Mouse (Mus musculus) lung, adult 18-20 months (tissue): Measurements from ENCODE around the gene Pik3ap1.
"Not testable (repeated sequence)": the region's sequence is repeated elsewhere in the genome, so short reads cannot be mapped to it uniquely, and the experiment has no call there.

Experiments used
- DNase-seq, 2 experiments: peaks; one replicate each; pipeline ENCODE4 v3.0.0; 2022; ENCODE audit warnings: mixed read lengths in 2 of 2

The Pik3ap1 gene

DNA sequence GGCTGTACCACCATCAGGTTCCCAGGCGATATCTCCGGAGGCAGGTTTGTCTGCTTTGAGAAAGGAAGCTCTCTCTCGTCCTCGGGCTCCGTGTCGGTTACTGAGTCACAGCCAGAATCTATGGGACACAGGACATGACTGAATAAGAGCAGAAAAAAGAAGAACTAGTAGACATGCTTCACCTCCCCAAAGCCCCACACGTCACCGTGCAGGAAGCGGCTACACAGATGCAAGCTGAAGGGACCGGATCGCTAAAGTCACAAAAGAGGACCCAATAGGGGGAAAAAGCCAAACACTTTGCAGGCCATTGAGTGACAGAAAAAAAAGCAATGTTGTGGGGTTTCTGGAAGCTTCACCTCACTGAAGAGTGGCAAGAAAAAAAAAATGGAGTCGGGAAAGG, 52.7 kb downstream of the Pik3ap1 start:
- DNase-seq = peak; percentile 34 to 64

GRCm38 (mm10) chr19:41330401-41330800, 54.5 kb downstream of the Pik3ap1 start:
- DNase-seq = no peak

- DNase-seq = no peak
These were observed 54.9 kb downstream of the Pik3ap1 start for GRCm38 (mm10) chr19:41329961-41330360.

- DNase-seq = no peak
These were observed 56.2 kb downstream of the Pik3ap1 start for GRCm38 (mm10) chr19:41328743-41329142.

GRCm38 (mm10) chr19:41323813-41324212, 61.1 kb downstream of the Pik3ap1 start:
- no peak for DNase-seq

DNA sequence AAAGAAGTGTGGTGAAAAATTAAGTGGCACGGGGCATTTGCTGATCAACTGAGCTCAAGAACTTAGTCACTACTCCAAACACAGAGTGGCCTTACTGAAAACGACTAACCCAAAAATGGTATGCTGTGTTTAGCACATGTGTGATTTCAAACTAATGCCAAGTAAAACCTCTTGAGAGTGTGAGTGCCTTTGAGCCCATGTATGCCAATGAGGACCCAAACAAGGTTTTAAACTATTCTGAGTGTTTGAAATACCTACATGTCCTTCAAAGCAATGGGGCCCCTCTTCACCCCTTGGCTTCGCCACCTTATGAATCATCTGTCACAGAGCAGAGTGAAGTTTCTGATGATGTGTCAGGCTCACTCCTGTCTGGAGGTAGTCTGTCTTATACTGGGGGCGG, 61.8 kb downstream of the Pik3ap1 start:
- DNase-seq = peak in 1 of 2 experiments; percentile 72

DNA sequence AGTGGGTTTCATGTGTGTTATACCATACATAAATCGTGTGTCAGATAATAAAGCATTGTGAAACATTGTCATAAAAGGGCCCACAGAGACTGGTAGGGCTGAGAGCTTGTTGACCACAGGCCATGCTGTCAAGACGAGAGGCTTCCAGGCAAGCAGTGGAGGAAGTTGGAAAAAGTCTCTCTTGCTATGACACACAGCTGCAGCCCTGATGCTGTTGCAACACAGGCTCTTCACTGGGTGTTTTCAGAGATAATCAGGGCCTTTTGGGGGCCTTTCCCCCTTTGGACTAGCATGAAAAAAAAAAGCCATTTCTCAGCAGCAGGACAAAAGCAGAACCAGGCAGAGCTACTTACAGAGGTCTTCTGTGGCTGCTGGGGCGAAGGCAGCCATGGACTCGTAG, 63.8 kb downstream of the Pik3ap1 start:
- DNase-seq = peak; percentile 18 to 21

- DNase-seq = peak; percentile 27 to 38
These were observed 67.4 kb downstream of the Pik3ap1 start for GRCm38 (mm10) chr19:41317315-41318095.

- no peak for DNase-seq
These were observed 70.2 kb downstream of the Pik3ap1 start for GRCm38 (mm10) chr19:41314696-41315095.

DNA sequence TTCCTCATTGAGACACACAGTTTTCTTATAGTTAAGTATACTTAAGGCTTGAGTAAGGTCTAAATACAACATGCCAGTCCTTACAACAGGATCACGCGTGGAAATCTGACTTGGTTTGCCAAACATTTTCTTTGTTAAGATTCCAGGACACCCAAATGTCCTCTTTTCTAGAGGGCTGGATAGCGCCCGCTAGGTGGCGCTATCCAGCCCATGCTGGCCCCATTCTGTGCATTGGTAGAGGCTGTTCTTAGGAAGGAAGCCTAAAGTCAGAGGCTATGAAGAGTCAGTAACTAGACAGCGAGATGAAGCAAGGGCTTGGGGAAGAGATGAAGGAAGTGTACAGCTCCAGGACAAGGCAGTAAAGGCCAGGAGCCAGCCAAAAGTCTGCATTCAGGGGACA, 71.2 kb downstream of the Pik3ap1 start:
- no peak for DNase-seq

DNA sequence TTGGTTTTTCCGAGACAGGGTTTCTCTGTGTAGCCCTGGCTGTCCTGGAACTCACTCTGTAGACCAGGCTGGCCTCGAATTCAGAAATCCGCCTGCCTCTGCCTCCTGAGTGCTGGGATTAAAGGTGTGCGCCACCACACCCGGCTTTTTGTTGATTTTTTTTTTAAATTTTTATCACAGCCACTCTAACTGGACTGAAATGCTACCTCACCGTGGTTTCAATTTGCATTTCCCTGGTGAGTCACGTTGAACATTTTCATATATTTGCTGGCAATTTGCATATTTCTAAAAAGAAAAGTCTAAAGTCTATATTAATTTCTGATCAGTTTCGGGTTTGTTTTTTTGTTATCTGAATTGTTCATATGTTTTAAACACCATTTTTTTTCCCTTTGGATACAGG, 72.3 kb downstream of the Pik3ap1 start:
- not testable (repeated sequence) for DNase-seq

GRCm38 (mm10) chr19:41312027-41312426, 72.9 kb downstream of the Pik3ap1 start:
- DNase-seq = no peak

GRCm38 (mm10) chr19:41310971-41311703, 73.8 kb downstream of the Pik3ap1 start:
- peak; percentile 19 to 39 for DNase-seq

DNA sequence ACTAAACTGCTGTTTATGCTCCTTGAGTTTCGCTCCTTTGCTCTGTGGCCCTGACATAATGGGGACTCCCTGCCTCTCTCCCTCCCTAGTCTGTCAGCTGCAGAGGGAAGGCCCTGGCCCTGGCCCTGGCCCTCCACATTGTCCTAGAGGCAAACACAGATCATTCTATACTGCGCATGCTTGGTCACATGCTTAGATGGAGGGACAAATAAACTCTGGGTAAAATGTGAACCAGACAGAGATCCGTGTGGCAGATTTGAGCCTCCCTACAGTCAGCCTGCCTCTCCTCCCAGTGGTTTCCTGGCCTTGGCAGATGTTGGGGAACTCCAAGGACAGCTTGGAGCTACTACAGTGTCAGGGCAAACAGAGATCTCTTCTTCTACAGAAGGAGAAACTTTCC, 81.0 kb downstream of the Pik3ap1 start:
- no peak for DNase-seq

- DNase-seq = no peak
These were observed 81.5 kb downstream of the Pik3ap1 start for GRCm38 (mm10) chr19:41303433-41303832.

DNA sequence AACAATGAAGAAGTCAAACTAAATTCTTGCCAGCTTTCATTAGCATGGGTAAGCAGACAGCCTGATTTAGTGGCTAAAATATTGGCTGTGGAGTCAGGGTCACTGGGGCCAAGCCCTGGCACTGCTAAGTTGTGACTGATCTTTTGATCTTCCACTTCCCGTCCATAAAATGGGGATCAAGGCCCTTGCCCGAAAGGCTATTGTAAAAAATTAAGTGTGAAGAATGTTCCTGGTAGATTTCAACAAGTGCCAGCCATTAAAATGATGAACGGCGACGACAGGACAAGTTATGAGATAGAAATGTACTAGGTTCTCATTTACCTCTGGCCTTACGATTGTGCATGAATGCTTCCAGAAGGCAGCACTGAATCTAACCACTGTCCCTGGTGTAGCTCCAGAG, 83.0 kb downstream of the Pik3ap1 start:
- no peak for DNase-seq

DNA sequence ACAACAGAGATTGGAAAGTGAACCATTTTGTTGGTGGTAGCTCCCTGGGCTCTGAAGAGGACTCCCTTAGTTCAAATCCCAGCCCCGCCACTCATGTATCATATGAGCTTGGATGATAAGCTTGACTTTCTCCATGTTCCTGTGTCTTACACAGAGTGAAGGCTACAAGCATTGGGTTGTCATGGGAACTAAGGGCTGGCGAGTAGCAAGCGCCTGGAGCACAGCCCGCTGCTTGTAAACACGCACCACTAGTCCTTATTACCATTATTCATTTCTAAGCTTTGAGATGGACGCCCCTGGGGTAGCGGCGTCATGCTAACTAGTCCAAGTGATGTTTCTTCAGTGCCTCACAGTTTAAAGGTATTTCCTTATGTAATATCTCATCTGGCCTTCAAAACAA, 85.5 kb downstream of the Pik3ap1 start:
- DNase-seq = no peak

GRCm38 (mm10) chr19:41290952-41291619, 93.8 kb downstream of the Pik3ap1 start:
- no peak for DNase-seq

DNA sequence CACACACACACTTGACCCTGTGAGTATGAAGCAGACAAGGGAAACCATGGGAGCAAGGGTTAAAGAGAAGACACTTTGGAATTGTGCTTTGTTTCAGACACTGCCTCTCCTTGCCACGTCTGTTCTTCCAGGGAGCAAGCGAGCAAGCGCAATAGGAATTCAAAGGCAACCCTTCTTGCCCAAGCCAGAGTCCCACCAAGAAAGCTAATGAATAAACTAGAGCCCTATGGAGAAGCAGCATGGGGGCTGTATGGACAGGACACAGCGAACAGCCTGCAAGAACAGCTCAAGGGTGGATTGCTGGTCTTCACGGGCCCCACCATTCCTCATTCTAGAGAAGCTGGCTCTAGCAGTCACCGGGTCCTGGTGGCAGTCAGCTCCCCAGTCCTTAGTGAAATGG, 96.3 kb downstream of the Pik3ap1 start:
- DNase-seq = no peak

DNA sequence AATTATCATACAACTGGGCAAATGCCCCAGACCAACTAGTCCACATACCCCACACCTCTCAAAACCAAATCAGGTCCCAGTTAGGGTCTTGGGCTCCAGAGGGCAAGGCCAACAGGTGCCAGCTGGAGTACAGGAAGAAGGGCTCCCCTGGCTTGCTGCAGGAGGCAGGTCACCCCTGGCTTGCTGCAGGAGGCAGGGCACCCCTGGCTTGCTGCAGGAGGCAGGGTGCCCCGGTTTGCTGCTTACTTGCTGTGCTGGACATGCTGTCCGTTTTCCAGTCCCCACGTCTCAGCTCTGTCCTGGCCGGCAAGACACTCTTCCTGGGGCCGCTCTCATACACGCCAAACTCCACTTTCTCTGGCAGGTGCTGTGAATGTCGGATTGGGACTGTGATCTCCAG, 97.7 kb downstream of the Pik3ap1 start:
- DNase-seq = no peak

GRCm38 (mm10) chr19:41284515-41284914, 100.4 kb downstream of the Pik3ap1 start:
- DNase-seq = no peak

GRCm38 (mm10) chr19:41282718-41283117, 102.2 kb downstream of the Pik3ap1 start:
- no peak for DNase-seq

- DNase-seq = no peak
These were observed 102.7 kb downstream of the Pik3ap1 start for GRCm38 (mm10) chr19:41282216-41282615.
